Mouse (Mus musculus): ENCODE data around the gene Sds.

Sds gene

GRCm38 (mm10) chr5:120476296-120476695 is at the start of gene Sds:
TSS of gene Sds (plus strand) at chr5:120476526.
- DNase-seq (ENCODE audit: extremely low spot score, low spot score) = no peak

- DNase-seq (ENCODE audit: extremely low spot score, low spot score) = no peak
These were observed 49.8 kb upstream of the Sds start for GRCm38 (mm10) chr5:120426572-120426971.

GRCm38 (mm10) chr5:120427451-120427938 is 48.8 kb upstream of the Sds start:
- DNase-seq (ENCODE audit: extremely low spot score, low spot score) = peak; percentile 51

GRCm38 (mm10) chr5:120428189-120428838 is 48.0 kb upstream of the Sds start:
- no peak for DNase-seq (ENCODE audit: extremely low spot score, low spot score)

GRCm38 (mm10) chr5:120428990-120429389 is 47.3 kb upstream of the Sds start:
- peak; percentile 37 for DNase-seq (ENCODE audit: extremely low spot score, low spot score)

- no peak for DNase-seq (ENCODE audit: extremely low spot score, low spot score)
These were observed 46.6 kb upstream of the Sds start for GRCm38 (mm10) chr5:120429692-120430091.

- peak; percentile 58 for DNase-seq (ENCODE audit: extremely low spot score, low spot score)
These were observed 45.2 kb upstream of the Sds start for GRCm38 (mm10) chr5:120431001-120431583.

- peak; percentile 59 for DNase-seq (ENCODE audit: extremely low spot score, low spot score)
These were observed 44.5 kb upstream of the Sds start, which contains the start of gene Lhx5 for GRCm38 (mm10) chr5:120431649-120432485. TSS of gene Lhx5 (plus strand) at chr5:120431699.

GRCm38 (mm10) chr5:120432486-120433015 is 43.8 kb upstream of the Sds start:
- no peak for DNase-seq (ENCODE audit: extremely low spot score, low spot score)

GRCm38 (mm10) chr5:120433135-120433760 is 43.1 kb upstream of the Sds start:
- no peak for DNase-seq (ENCODE audit: extremely low spot score, low spot score)

GRCm38 (mm10) chr5:120434231-120434735 is 42.0 kb upstream of the Sds start:
- peak; percentile 49 for DNase-seq (ENCODE audit: extremely low spot score, low spot score)

- peak; percentile 59 for DNase-seq (ENCODE audit: extremely low spot score, low spot score)
These were observed 41.2 kb upstream of the Sds start for GRCm38 (mm10) chr5:120435006-120435681.

- DNase-seq (ENCODE audit: extremely low spot score, low spot score) = peak; percentile 64
These were observed 40.4 kb upstream of the Sds start for GRCm38 (mm10) chr5:120435731-120436501.

GRCm38 (mm10) chr5:120436885-120437495 is 39.3 kb upstream of the Sds start:
- peak; percentile 63 for DNase-seq (ENCODE audit: extremely low spot score, low spot score)

GRCm38 (mm10) chr5:120437539-120437938 is 38.8 kb upstream of the Sds start:
- no peak for DNase-seq (ENCODE audit: extremely low spot score, low spot score)

- DNase-seq (ENCODE audit: extremely low spot score, low spot score) = peak; percentile 63
These were observed 38.3 kb upstream of the Sds start for GRCm38 (mm10) chr5:120437986-120438385.

GRCm38 (mm10) chr5:120438469-120438868 is 37.9 kb upstream of the Sds start:
- DNase-seq (ENCODE audit: extremely low spot score, low spot score) = peak; percentile 56

GRCm38 (mm10) chr5:120438991-120439710 is 37.2 kb upstream of the Sds start:
- peak; percentile 39 for DNase-seq (ENCODE audit: extremely low spot score, low spot score)
